Mouse (Mus musculus): ENCODE measurements around the gene Impdh1. TPM values are rescaled to one million over a fixed set of nuclear protein-coding genes. Genes with fewer than 3 reads are reported as not detected.

The Impdh1 gene
- polyA plus RNA-seq, 1 experiment: 16.8 TPM

DNA sequence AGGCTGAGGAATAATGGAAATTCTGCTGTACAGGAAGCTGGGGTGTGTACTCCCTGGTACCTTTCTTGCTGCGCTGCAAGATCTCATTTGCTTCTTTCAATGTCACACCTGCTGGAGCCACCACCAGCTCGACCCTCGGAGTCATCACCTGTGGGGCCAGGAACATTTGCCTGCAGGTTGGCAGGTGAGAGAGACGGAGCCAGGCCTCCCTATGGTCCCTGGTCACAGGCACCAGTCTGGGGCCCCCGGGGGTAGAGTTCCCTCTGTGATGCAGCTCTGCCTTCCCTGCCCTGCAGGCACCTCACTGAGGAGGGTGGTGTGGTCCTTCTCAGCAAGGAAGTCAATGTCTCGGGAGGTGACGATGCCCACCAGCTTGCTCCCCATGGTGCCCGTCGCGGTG is 10.2 kb downstream of the Impdh1 start:
- no peaks in the 10 kb centered on the region for H3K27me3 ChIP-seq (replicated peaks; ENCODE audit: control insufficient read depth, insufficient read depth, low read length)
- no peaks in the 10 kb centered on the region for H3K36me3 ChIP-seq (ENCODE audit: control insufficient read depth, insufficient read depth, low read length)
- H3K4me1 ChIP-seq (ENCODE audit: control insufficient read depth, insufficient read depth, low read length): no peaks in the 10 kb centered on the region
- 93% methylated on average over 10 of the region's 10 CpGs for WGBS
- DNase-seq: no peak
- no peak for TF ChIP-seq CTCF (conservative IDR thresholded peaks at IDR 0.05; ENCODE audit: insufficient read depth, insufficient read length, low read depth, low read length)
- TF ChIP-seq POLR2A (IDR thresholded peaks at IDR 0.05; ENCODE audit: low read depth, low read length): no peak
- H3K27ac ChIP-seq (ENCODE audit: insufficient read depth, low read depth, low read length): no peak overlapping the region
- no peak overlapping the region for H3K4me3 ChIP-seq (ENCODE audit: insufficient read depth, low read depth, low read length)

- WGBS: 51% methylated on average over 15 of the region's 15 CpGs
- Histone ChIP-seq H3K4me1 (ENCODE audit: control insufficient read depth, insufficient read depth, low read length) (no peaks in the 10 kb centered on the region), H3K4me3 (ENCODE audit: insufficient read depth, low read depth, low read length) (peak overlapping the region; percentile 17; the same call in 1 of the 2 replicates), H3K27ac (ENCODE audit: insufficient read depth, low read depth, low read length) (peak overlapping the region; percentile 40; the same call in 1 of the 2 replicates), H3K36me3 (ENCODE audit: control insufficient read depth, insufficient read depth, low read length) (no peaks in the 10 kb centered on the region), H3K27me3 (replicated peaks; ENCODE audit: control insufficient read depth, insufficient read depth, low read length) (no peaks in the 10 kb centered on the region)
- peak; percentile 68 for DNase-seq
- TF ChIP-seq CTCF (conservative IDR thresholded peaks at IDR 0.05; ENCODE audit: insufficient read depth, insufficient read length, low read depth, low read length): peak; percentile 87
- no peak for TF ChIP-seq POLR2A (IDR thresholded peaks at IDR 0.05; ENCODE audit: low read depth, low read length)
Observed at GRCm38 (mm10) chr6:29204932-29205614, 11.1 kb downstream of the Impdh1 start.

DNA sequence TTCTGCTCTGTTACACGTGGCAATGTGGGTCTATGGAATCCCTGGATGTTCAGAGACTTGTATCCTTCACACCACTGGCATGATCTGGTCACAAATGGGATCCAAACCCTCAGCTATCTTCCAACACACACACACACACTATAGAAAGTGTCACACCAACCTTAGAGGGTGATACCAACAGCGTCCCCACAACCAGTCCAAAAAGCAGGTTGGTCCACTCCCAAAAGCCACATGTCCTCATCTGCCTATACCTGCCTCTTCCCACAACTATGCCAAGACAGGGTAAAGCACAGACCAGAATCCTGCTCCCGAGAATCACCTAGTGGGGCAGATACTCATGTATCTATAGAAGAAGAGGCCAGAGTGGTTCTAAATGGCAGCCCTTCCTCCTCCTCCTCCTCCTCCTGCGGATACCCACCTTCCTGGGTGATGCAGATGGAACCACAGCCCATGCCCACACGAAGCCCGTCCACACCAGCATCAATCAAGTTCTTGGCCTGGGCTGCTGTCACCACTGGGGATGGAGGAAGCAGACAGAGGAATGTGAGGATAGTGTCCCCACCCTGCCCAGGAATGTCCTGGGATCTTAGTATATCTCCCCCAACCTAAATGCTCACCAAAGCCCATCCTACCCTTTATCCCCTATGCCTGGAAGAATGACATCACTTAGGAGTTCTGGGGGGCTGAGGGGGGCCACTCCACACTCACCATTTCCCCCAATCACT is 12.1 kb downstream of the Impdh1 start:
- no peaks in the 10 kb centered on the region for H3K36me3 ChIP-seq (ENCODE audit: control insufficient read depth, insufficient read depth, low read length)
- no peaks in the 10 kb centered on the region for H3K4me1 ChIP-seq (ENCODE audit: control insufficient read depth, insufficient read depth, low read length)
- no peak overlapping the region for H3K27ac ChIP-seq (ENCODE audit: insufficient read depth, low read depth, low read length)
- no peak for TF ChIP-seq POLR2A (IDR thresholded peaks at IDR 0.05; ENCODE audit: low read depth, low read length)
- no peak for TF ChIP-seq CTCF (conservative IDR thresholded peaks at IDR 0.05; ENCODE audit: insufficient read depth, insufficient read length, low read depth, low read length)
- H3K4me3 ChIP-seq (ENCODE audit: insufficient read depth, low read depth, low read length): no peak overlapping the region
- WGBS: 80% methylated on average over 6 of the region's 6 CpGs
- H3K27me3 ChIP-seq (replicated peaks; ENCODE audit: control insufficient read depth, insufficient read depth, low read length): no peaks in the 10 kb centered on the region
- DNase-seq: no peak

DNA sequence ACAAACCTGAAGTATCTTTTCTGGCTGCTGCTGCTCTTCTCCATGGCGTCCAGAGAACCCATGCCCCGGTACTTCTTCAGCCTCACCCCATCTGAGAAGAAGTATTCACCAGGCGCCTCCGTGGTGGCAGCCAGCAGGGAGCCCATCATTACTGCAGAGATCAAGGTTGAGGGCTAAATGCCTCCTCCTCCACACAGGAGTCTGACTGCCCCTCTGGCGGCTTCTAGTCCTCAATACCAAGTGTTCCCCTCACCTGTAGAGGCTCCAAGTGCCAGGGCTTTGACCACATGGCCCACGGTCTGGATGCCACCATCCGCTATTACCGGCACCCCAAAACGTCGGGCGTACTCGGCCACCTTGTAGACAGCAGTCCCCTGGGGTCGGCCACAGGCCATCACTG is 13.1 kb downstream of the Impdh1 start:
- H3K27me3 ChIP-seq (replicated peaks; ENCODE audit: control insufficient read depth, insufficient read depth, low read length): no peaks in the 10 kb centered on the region
- no peak for DNase-seq
- TF ChIP-seq CTCF (conservative IDR thresholded peaks at IDR 0.05; ENCODE audit: insufficient read depth, insufficient read length, low read depth, low read length): no peak
- no peak for TF ChIP-seq POLR2A (IDR thresholded peaks at IDR 0.05; ENCODE audit: low read depth, low read length)
- H3K4me1 ChIP-seq (ENCODE audit: control insufficient read depth, insufficient read depth, low read length): no peaks in the 10 kb centered on the region; the same call in 1 of the 2 replicates
- no peak overlapping the region for H3K27ac ChIP-seq (ENCODE audit: insufficient read depth, low read depth, low read length)
- no peak overlapping the region for H3K4me3 ChIP-seq (ENCODE audit: insufficient read depth, low read depth, low read length)
- 90% methylated on average over 13 of the region's 13 CpGs for WGBS
- no peaks in the 10 kb centered on the region for H3K36me3 ChIP-seq (ENCODE audit: control insufficient read depth, insufficient read depth, low read length)

DNA sequence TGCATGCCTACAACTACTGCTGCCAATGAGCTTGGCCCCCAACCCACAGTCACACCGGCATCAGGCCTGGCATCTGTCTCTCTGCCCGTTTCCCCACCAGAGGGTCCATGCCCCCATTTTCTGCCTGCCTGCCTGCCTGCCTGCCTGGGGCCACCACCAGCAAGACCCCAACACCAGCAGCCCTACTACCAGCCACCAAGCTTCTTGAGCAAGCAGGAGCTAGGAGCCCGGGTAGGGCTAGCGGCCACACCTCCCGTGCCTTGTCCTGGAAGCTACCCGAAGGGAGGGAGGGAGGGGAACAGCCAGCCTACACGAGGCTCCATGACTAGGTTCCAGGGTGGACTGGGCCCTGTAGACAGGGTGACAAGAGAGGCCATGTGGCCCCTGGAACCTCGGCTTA is 14.2 kb downstream of the Impdh1 start:
- TF ChIP-seq CTCF (conservative IDR thresholded peaks at IDR 0.05; ENCODE audit: insufficient read depth, insufficient read length, low read depth, low read length) (no peak), POLR2A (IDR thresholded peaks at IDR 0.05; ENCODE audit: low read depth, low read length) (no peak)
- no peak overlapping the region for H3K27ac ChIP-seq (ENCODE audit: insufficient read depth, low read depth, low read length)
- 85% methylated on average over 8 of the region's 8 CpGs for WGBS
- no peaks in the 10 kb centered on the region for H3K36me3 ChIP-seq (ENCODE audit: control insufficient read depth, insufficient read depth, low read length)
- no peaks in the 10 kb centered on the region for H3K27me3 ChIP-seq (replicated peaks; ENCODE audit: control insufficient read depth, insufficient read depth, low read length)
- H3K4me1 ChIP-seq (ENCODE audit: control insufficient read depth, insufficient read depth, low read length): no peaks in the 10 kb centered on the region; the same call in 1 of the 2 replicates
- DNase-seq: no peak
- H3K4me3 ChIP-seq (ENCODE audit: insufficient read depth, low read depth, low read length): no peak overlapping the region

DNA sequence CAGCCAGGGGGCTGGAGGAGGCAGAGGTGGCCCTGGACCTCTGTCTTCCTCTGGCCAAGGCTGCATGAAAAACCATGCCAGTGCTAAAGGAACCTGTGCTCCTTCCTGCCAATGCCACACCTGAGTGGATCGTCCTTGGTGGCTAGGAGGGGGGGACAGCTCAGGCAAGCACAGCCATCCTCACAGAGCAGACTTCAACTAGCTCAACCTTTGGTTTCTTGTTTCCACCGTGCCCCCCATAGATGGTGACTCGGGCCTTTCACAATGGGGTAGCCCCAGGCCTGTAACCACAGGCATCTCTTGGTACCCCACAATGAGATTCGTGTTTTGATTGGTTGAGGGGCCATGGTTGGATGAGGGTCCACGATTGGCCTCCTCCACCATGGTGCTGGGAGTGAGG is 14.8 kb downstream of the Impdh1 start:
- H3K27me3 ChIP-seq (replicated peaks; ENCODE audit: control insufficient read depth, insufficient read depth, low read length): no peaks in the 10 kb centered on the region
- H3K27ac ChIP-seq (ENCODE audit: insufficient read depth, low read depth, low read length): no peak overlapping the region
- TF ChIP-seq CTCF (conservative IDR thresholded peaks at IDR 0.05; ENCODE audit: insufficient read depth, insufficient read length, low read depth, low read length): no peak
- TF ChIP-seq POLR2A (IDR thresholded peaks at IDR 0.05; ENCODE audit: low read depth, low read length): no peak
- no peak overlapping the region for H3K4me3 ChIP-seq (ENCODE audit: insufficient read depth, low read depth, low read length)
- no peaks in the 10 kb centered on the region; the same call in 1 of the 2 replicates for H3K4me1 ChIP-seq (ENCODE audit: control insufficient read depth, insufficient read depth, low read length)
- DNase-seq: no peak
- no peaks in the 10 kb centered on the region for H3K36me3 ChIP-seq (ENCODE audit: control insufficient read depth, insufficient read depth, low read length)
- WGBS: 91% methylated on average over 5 of the region's 5 CpGs

- H3K4me3 ChIP-seq (ENCODE audit: insufficient read depth, low read depth, low read length): no peak overlapping the region
- 68% methylated on average over 3 of the region's 3 CpGs for WGBS
- no peaks in the 10 kb centered on the region for H3K27me3 ChIP-seq (replicated peaks; ENCODE audit: control insufficient read depth, insufficient read depth, low read length)
- H3K4me1 ChIP-seq (ENCODE audit: control insufficient read depth, insufficient read depth, low read length): no peaks in the 10 kb centered on the region; the same call in 1 of the 2 replicates
- TF ChIP-seq POLR2A (IDR thresholded peaks at IDR 0.05; ENCODE audit: low read depth, low read length) (no peak), CTCF (conservative IDR thresholded peaks at IDR 0.05; ENCODE audit: insufficient read depth, insufficient read length, low read depth, low read length) (no peak)
- DNase-seq: no peak
- H3K27ac ChIP-seq (ENCODE audit: insufficient read depth, low read depth, low read length): no peak overlapping the region
- H3K36me3 ChIP-seq (ENCODE audit: control insufficient read depth, insufficient read depth, low read length): no peaks in the 10 kb centered on the region
Observed at GRCm38 (mm10) chr6:29200496-29200895, 15.7 kb downstream of the Impdh1 start.
